Mouse (Mus musculus) neural tube, embryonic 11.5 days (tissue): ENCODE data around the gene Trpm4. TPM values are rescaled to one million over a fixed set of nuclear protein-coding genes. Genes with fewer than 3 reads are reported as not detected.
"Not testable (repeated sequence)": the region's sequence is repeated elsewhere in the genome, so short reads cannot be mapped to it uniquely, and the experiment has no call there.

Experiments
- ATAC-seq: fragments of 200-750 bp; cut with Nextera tagmentation; 2 replicates; pipeline ENCODE4 v1.8.0; 2017; ENCODE audit warnings: moderate number of reproducible peaks, mild to moderate bottlenecking, moderate TSS enrichment, moderate library complexity; ENCODE audit not compliant: insufficient read depth, low FRiP score, low TSS enrichment
- DNase-seq: peaks from one replicate; pipeline ENCODE4 v3.0.0-alpha.2; 2015; ENCODE audit warnings: low spot score
- H3K27ac ChIP-seq: fragments of 300-500 bp; sonication (generic); 2 replicates; pipeline ENCODE4 v1.5.1; 2014; ENCODE audit warnings: low read depth, mild to moderate bottlenecking, low read length
- H3K27me3 ChIP-seq: fragments of 300-500 bp; sonication (generic); 2 replicates; pipeline ENCODE4 v1.6.1; 2014; ENCODE audit warnings: mild to moderate bottlenecking, low read length, mixed read lengths; ENCODE audit not compliant: control insufficient read depth, insufficient read depth
- H3K36me3 ChIP-seq: fragments of 300-500 bp; sonication (generic); 2 replicates; pipeline ENCODE4 v1.6.1; 2014; ENCODE audit warnings: mild to moderate bottlenecking, low read length, moderate library complexity, mixed read lengths; ENCODE audit not compliant: control insufficient read depth, insufficient read depth
- H3K4me1 ChIP-seq: fragments of 300-500 bp; sonication (generic); 2 replicates; pipeline ENCODE4 v1.6.1; 2014; ENCODE audit warnings: low read length, mixed read lengths; ENCODE audit not compliant: control insufficient read depth, insufficient read depth
- H3K4me2 ChIP-seq: fragments of 300-500 bp; sonication (generic); 2 replicates; pipeline ENCODE4 v1.6.1; 2014; ENCODE audit warnings: low read depth, mild to moderate bottlenecking, moderate library complexity
- H3K4me3 ChIP-seq: fragments of 300-500 bp; sonication (generic); 2 replicates; pipeline ENCODE4 v1.5.1; 2014; ENCODE audit warnings: low read depth, low read length
- H3K9ac ChIP-seq: fragments of 300-500 bp; sonication (generic); 2 replicates; pipeline ENCODE4 v1.6.1; 2014; ENCODE audit warnings: mild to moderate bottlenecking, low read length
- H3K9me3 ChIP-seq: fragments of 300-500 bp; sonication (generic); 2 replicates; pipeline ENCODE4 v1.6.1; 2016; ENCODE audit warnings: low read length; ENCODE audit not compliant: control insufficient read depth
- WGBS: fragments of 180-500 bp; shearing (Covaris S2); extraction: QIAGEN DNeasy Blood & Tissue Kit; methylation state at CpG from one replicate; pipeline ENCODE4 v1.1.7; 2014; 5-methylcytosine and 5-hydroxymethylcytosine counted together
- polyA plus RNA-seq: library from polyadenylated mRNA; unstranded; fragments of >200 nt; fragmentation: Nextera tagmentation; extraction: Ambion mirVana; gene quantifications from 2 replicates; pipeline ENCODE4 v1.2.1, GENCODE M21; 2014

The Trpm4 gene
- polyA plus RNA-seq, 1 experiment from 2014 or later, result 8.6 TPM

DNA sequence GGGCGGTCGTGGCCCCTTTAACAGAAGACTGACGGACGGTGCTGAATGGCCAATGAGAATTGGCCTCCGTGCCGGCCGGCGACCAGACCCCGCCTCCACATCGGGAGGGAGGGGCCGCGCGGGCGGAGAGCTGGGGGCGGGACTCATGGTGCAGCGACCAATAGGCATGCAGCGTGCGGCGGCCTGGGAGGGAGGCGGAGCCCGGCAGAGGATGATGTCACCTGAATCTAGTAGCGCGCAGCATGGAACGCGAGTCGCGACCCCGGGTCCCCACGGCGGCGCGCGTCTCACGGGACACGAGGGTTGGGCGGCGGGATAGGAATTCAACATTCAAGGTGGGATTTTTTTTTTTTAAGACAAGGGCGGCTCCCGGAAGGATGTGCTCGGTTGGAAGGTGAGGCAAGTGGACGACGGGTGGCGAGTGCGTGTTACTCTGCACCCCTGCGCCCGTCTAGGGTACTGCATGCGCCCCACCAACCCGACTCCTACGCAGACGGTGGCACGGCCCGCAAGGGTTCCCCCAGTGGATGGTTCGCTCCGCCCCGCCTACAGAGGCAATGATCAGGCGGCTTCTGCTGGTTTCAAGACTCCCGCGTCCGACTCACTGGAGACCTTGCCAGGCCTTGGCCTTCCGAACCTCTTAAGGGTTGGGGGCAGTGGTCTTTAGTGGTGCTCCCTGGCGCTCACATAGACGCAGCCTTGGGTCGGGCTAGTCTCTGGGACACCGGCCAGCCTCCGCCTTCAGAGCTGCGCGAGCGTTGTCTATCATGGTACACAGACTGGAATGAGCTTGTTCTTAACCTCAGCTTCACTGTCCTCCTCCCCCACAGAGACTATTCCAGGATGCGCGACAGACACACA lies 33.7 kb upstream of the Trpm4 start:
- Histone ChIP-seq H3K9me3 (no peaks in the 10 kb centered on the region), H3K4me3 (peak overlapping the region; percentile 81), H3K4me2 (peak overlapping the region; percentile 85), H3K27ac (peak overlapping the region; percentile 15), H3K36me3 (no peaks in the 10 kb centered on the region), H3K9ac (peak overlapping the region; percentile 82), H3K27me3 (peaks cover 27% of the 10 kb centered on the region), H3K4me1 (peaks cover 13% of the 10 kb centered on the region)
- ATAC-seq, result peak; percentile 86
- DNase-seq, result peak; percentile 96
- under 1% methylated on average over 68 of the region's 70 CpGs for WGBS

DNA sequence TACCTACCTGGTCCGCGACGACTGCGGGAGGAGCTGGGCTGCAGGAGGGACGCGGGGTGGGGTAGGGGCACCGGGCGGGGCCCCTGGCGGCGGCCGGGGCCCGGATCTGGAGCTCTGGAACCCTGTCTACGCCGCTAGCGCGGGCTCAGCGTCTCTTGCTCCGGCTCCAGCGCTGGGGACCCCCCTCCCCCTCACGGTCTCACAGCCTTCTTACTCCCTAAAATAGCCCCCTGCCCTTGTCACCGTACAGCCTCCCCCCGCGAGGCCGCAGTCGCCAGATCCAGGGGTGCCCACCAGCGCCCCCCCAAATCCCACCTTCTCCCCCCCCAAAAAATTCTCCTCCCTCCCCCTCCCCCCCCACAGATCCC lies 33.1 kb upstream of the Trpm4 start, which contains the start of gene Ppfia3:
Ppfia3 (minus strand) TSS at position 368 of the 368 bp plus-strand sequence.
- Histone ChIP-seq H3K9ac (peak within 1 kb of the TSS; percentile 82), H3K9me3 (no peaks in the 10 kb centered on the region), H3K4me2 (peak within 1 kb of the TSS; percentile 85), H3K4me3 (peak within 1 kb of the TSS; percentile 81), H3K27ac (peak within 1 kb of the TSS; percentile 15), H3K27me3 (peaks cover 30% of the 10 kb centered on the region), H3K4me1 (peaks cover 13% of the 10 kb centered on the region), H3K36me3 (no peaks in the 10 kb centered on the region)
- DNase-seq (no peak), ATAC-seq (peak; percentile 36)
- 2% methylated on average over 22 of the region's 26 CpGs for WGBS

GRCm38 (mm10) chr7:45365742-45366651 lies 32.4 kb upstream of the Trpm4 start:
- Histone ChIP-seq H3K4me1 (peaks cover 11% of the 10 kb centered on the region), H3K9ac (peak overlapping the region; percentile 82), H3K27me3 (peaks cover 30% of the 10 kb centered on the region), H3K36me3 (no peaks in the 10 kb centered on the region), H3K27ac (no peak overlapping the region), H3K9me3 (no peaks in the 10 kb centered on the region), H3K4me3 (peak overlapping the region; percentile 81), H3K4me2 (peak overlapping the region; percentile 85)
- DNase-seq (peak; percentile 56), ATAC-seq (no peak)
- 3% methylated on average over 34 of the region's 35 CpGs for whole genome bisulfite sequencing

DNA sequence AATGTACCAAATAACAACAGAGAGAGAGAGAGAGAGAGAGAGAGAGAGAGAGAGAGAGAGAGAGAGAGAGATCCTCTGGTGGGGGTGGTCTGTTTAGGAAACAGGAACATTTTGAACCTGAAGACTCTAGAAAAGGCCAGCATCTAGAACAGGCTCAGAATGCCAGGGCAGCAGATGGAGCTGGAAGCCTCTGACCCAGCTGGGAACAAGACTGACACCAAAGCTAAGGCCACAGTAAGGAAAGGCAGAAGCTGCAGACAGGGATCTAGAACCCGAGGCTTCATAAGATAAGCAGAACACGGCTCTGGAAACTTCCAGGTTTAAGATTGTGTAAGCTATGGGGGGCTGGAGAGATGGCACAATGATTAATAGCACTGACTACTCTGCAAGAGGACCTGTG lies 30.4 kb upstream of the Trpm4 start:
- Histone ChIP-seq H3K4me3 (no peak overlapping the region), H3K9me3 (no peaks in the 10 kb centered on the region), H3K27ac (no peak overlapping the region), H3K36me3 (no peaks in the 10 kb centered on the region), H3K27me3 (peaks cover 17% of the 10 kb centered on the region), H3K4me2 (no peak overlapping the region), H3K9ac (no peak overlapping the region), H3K4me1 (no peaks in the 10 kb centered on the region)
- DNase-seq, result no peak
- no peak for ATAC-seq
- WGBS, result 85% methylated on average over 2 of the region's 2 CpGs

DNA sequence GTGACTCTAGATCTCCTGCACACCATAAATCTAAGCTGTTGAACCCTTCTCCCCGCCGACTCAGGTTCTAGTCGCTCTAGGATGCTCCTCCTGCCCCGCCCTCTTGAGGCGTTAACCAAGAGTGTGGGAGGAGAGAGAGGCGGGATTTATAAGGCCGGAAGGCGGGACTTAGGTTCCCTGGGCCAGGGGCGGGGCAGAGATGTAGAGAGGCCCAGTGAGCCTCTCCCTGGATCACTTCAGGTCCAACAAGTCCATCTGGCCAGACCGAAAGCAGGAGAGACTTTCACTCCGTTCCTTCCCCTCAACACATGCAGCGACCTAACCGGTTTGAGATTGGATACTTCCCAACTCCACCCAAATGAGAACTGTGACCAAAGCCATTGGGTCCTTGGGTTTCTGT lies 29.2 kb upstream of the Trpm4 start:
- Histone ChIP-seq H3K4me1 (no peaks in the 10 kb centered on the region), H3K27me3 (peaks cover 12% of the 10 kb centered on the region), H3K27ac (no peak overlapping the region), H3K9ac (no peak overlapping the region), H3K9me3 (no peaks in the 10 kb centered on the region), H3K36me3 (no peaks in the 10 kb centered on the region), H3K4me3 (no peak overlapping the region), H3K4me2 (no peak overlapping the region)
- ATAC-seq (no peak), DNase-seq (peak; percentile 57)
- WGBS, result 4% methylated on average over 13 of the region's 13 CpGs

DNA sequence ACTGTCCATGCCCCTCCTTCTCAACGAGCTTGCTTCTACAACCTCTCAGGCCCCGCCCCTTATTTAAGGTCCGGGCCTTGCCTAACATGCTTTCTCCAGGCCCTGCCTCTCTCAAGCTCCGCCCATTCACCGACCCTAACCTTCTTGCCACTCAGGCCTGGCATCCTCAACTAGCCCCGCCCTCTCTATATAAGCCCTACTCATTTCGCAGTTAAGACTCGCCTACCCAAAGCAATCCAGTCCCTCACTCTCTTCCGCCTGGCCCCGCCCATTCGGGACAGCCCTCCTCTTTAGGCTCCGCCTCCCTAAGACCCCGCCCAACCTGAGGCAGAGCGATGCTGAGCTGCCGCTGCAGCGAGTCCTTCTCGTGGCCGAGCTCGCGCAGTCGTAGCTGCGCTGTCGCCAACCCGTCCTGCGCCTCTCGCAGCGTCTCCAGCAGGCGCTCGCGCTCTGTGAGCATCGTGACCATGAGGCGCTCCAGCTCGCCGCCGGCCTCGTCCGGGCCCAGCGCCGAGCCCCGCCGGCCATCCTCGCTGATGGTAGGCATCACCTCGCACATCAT lies 27.7 kb upstream of the Trpm4 start:
- peak; percentile 84 for ATAC-seq
- no peak overlapping the region for H3K27ac ChIP-seq
- peaks cover 2% of the 10 kb centered on the region; the same call in 1 of the 2 replicates for H3K36me3 ChIP-seq
- DNase-seq, result peak; percentile 92
- H3K4me1 ChIP-seq, result no peaks in the 10 kb centered on the region
- H3K9me3 ChIP-seq, result no peaks in the 10 kb centered on the region
- H3K4me3 ChIP-seq, result peak overlapping the region; percentile 35
- under 1% methylated on average over 43 of the region's 43 CpGs for WGBS
- H3K9ac ChIP-seq, result peak overlapping the region; percentile 56
- peaks cover 12% of the 10 kb centered on the region for H3K27me3 ChIP-seq
- peak overlapping the region; percentile 54 for H3K4me2 ChIP-seq

DNA sequence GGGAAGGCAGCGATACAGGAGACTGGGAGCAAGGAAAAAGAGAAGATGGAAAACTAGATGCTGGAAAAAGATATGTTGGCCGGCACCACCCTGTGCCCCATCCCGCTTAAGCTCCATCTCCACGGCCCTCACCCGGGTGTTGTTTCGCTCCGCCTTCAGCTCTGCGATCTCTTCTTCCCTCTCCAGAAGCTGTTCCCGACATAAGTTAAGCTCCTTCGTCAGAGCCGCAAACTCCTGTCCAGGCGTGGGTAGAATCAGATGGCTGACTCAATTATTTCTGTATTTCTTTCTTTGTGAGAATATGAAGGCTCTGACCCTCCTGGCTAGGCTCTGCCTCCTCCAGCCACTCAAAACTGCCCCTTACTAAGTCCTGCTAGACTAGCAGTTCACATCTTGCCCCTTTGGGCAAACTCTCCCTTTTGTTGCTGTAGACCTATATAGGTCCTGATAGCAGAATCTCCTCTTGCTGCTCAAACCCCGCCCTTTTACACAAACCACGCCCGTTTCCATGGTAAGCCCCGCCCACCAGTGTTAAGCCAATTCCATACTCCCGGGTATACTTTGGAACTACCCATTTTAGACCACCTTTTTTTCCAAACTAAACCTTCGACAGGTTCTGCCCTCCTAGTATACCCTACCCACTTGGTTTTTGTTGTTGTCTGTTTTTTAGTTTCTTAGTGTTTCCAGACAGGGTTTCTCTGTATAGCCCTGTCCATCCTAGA lies 27.0 kb upstream of the Trpm4 start:
- no peak overlapping the region for H3K27ac ChIP-seq
- no peak overlapping the region for H3K4me3 ChIP-seq
- H3K9ac ChIP-seq, result no peak overlapping the region
- no peaks in the 10 kb centered on the region for H3K4me1 ChIP-seq
- no peaks in the 10 kb centered on the region for H3K9me3 ChIP-seq
- no peak overlapping the region for H3K4me2 ChIP-seq
- 52% methylated on average over 18 of the region's 18 CpGs for WGBS
- ATAC-seq (no peak), DNase-seq (no peak)
- peaks cover 2% of the 10 kb centered on the region; the same call in 1 of the 2 replicates for H3K36me3 ChIP-seq
- peaks cover 8% of the 10 kb centered on the region for H3K27me3 ChIP-seq

DNA sequence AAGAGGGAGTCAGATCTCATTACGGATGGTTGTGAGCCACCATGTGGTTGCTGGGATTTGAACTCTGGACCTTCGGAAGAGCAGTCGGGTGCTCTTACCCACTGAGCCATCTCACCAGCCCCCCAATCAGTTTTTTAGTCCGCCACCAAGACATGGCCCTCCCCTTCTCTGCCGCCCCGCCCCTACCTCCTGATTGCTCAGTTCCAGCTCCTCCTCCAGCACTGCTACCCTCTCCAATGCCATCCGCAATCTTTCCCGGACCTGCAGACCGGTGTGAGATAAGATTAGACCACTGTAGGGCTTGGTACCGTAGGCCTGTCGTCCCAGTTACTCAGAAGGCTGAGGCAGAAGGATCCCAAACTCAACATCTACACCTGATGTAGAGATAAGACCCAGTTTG lies 25.5 kb upstream of the Trpm4 start:
- DNase-seq, H3K9ac ChIP-seq, H3K27me3 ChIP-seq, H3K27ac ChIP-seq, ATAC-seq, H3K36me3 ChIP-seq, H3K4me1 ChIP-seq, H3K4me3 ChIP-seq, H3K9me3 ChIP-seq, H3K4me2 ChIP-seq: not testable (repeated sequence)
- 56% methylated on average over 10 of the region's 11 CpGs for WGBS
